Mouse (Mus musculus) frontal cortex, postnatal 36 days (tissue): ENCODE results near the gene Trio.

Source experiments
- DNase-seq, 2 experiments: peaks; one replicate each; pipeline ENCODE4 v3.0.0; 2022; ENCODE audit warnings: low spot score in 2 of 2

Gene Trio

DNA sequence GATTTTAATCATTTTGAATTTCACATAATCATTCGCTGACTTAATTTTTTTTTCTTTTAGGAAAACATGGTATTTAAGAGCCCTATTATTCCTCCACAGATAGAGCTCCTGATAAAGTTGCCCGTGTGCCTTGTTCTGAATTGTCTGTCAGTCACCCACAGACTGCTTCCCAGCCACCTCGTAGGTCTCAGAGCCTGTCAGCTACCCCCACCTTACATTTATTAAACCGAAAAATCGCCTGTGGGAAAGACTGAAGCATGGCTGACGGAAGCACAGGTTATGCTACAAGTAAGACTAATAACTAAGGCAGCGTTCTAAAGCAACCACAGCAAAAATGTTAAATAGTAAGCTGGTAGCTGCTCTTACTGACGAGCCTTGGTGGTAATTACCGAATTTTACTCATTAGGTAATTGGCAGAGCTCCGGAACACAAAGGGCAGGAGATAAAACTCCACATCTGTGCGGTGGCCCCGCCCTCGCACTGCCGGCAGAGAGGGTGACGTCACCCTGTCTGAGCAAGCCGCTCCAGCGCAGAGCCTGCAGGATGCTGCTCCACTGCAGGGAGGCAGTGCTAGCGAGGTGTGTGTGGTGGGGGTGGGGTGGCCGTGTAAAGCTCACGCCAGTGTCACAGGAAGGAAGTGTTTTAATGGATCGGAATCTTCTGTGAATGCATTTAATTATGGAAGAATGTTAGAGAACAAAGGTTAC, 102.2 kb downstream of the Trio start:
- peak; percentile 72 to 74 for DNase-seq

DNA sequence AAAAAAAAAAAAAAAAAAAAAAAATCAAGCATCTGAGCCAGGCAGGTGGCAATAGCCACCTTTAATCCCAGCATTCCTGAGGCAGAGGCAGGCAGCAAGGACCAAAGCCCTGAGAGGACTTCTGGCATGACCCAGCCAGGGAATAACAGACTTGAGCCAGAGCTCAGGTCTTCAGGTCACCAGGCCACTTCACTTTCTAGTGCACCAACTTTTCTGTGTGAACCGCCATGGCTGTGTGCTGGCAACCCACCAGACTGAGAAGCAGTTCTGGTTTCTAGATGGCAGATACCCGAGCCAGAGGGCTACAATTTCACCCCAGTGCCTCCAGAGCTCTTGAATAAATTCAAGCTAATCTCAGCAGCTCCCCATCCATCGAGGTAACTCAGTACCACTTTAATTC, 104.9 kb downstream of the Trio start:
- DNase-seq: no peak

GRCm38 (mm10) chr15:27919540-27919939, 106.1 kb downstream of the Trio start:
- DNase-seq: no peak

GRCm38 (mm10) chr15:27918798-27919197, 106.8 kb downstream of the Trio start:
- no peak for DNase-seq

GRCm38 (mm10) chr15:27916204-27916603, 109.4 kb downstream of the Trio start:
- no peak for DNase-seq

- no peak for DNase-seq
Measured at GRCm38 (mm10) chr15:27913013-27913412, 112.6 kb downstream of the Trio start.

DNA sequence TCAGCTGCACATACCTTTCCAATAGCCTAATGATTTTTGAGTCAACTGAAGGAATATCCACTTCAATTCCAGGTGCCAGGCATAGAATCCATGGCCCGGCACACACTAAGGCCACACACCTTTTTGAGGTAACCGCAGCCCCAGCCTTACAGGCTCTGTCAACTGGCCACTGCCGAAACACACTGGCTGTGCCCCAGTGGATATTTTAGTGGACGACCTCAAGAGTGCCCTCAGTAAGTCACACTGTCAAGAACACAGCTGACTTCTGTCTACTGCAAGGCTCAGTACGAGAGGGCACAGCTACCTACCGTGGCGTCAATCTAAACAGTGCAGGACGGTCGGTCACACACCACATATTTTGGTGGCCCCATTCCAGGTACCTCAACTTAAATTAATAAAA, 114.5 kb downstream of the Trio start:
- no peak for DNase-seq

GRCm38 (mm10) chr15:27910179-27910578, 115.5 kb downstream of the Trio start:
- DNase-seq: no peak

DNA sequence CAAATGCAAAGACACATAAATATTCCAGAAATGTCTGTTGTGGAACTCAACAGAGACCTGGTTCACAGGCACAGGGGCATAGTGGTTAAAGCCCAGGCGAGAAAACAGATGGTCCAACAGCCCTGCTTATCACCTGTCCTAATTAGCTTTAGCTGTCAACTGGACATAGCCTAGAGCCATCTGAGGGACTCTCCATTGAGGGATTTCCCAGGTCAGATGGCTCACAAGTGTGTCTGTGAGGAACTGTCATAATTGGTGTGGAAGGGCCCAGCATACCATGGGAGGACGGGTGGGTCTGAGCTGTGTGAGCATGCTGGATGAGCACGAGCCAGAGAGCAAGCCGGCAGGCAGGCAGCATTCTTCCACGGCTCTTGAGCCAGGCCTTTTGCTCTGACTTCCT, 118.0 kb downstream of the Trio start:
- no peak for DNase-seq

GRCm38 (mm10) chr15:27906409-27906808, 119.2 kb downstream of the Trio start:
- no peak for DNase-seq

DNA sequence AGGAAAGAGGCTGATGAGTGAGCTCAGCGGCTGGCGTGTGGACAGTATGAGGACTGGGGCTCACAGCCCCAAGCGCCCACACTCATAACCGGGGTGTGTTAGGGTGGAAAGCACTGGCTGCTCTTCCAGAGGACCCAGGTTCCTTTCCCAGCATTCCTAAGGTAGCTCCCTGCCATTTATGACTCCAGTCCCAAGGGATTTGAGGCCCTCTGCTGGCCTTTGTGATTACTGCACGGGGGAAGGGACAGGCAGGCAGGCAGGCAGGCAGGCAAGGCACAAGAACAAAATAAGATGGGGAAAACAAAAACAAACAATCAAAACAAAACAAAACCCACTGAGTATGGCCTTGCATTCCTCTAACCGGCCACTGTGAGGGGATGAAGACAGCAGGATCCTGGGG, 120.3 kb downstream of the Trio start:
- DNase-seq: peak in 1 of 2 experiments; percentile 67

DNA sequence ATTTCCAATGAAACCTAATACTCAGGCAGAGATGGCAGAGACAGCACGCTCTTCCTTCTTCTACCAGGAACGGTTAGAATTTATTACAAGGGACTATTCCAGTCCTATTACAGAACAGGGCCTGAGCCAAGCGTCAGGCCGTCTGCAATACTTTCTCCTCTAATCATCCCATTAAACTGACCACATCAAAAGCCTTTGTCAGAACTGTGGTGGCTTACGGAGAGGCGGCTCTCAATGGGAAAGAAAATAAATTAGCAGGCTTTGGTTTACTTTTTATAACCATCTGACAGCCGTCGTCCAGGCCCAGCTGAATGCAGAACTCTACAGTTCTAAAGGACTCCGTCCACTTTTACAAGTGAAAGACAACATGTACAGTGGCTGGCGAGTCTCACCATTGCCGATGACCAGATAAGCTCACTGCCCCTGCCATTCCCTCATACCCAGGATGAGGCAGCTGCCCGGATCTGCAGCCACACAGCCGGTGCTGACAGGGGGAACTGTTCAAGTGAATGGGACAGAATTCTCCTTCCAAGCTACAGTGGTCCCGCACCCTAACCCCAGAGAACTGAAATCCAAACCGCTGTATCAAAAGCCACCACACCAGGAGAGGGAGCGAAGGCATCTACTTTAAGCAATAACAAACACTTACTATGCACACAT, 121.2 kb downstream of the Trio start:
- no peak for DNase-seq

DNA sequence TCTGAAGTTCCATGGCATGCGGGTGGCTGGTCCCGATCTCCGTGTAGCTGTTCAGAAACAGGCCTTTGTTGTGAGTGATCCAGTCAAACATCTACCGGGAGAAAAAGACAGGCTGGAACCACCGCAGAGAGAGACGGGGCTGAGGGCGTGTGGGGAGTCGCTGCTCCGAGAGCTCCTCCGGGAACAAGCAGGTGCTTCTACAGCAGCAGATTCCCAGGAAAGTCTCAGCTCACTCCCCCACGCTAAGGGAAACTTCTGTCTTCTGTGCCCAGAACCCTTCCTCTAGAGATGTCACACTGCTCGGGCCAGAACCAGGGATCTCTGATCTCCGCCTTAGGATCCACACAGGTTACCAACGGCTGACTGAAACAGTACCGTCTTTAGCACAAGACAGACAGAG, 124.4 kb downstream of the Trio start:
- DNase-seq: no peak

GRCm38 (mm10) chr15:27898795-27899406, 126.7 kb downstream of the Trio start:
- no peak for DNase-seq

DNA sequence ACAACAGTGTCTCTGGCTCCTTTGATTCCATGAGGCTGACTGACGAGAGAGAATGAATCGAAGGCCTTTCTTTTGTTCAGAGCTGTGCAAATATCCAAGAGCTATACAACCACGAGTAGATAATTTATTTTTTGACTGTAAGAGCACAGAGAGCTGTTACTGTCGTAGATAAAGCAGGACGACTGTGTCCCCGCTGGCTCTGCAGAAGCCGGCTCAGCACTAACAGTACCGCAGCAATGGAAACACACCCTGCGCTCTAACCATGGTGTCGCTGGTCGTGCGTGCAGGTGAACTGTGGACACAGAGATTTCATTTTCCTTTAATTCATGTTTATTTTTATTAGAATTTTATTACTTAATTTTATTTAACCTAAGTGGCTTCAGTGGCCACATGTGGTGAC, 131.5 kb downstream of the Trio start:
- no peak for DNase-seq

DNA sequence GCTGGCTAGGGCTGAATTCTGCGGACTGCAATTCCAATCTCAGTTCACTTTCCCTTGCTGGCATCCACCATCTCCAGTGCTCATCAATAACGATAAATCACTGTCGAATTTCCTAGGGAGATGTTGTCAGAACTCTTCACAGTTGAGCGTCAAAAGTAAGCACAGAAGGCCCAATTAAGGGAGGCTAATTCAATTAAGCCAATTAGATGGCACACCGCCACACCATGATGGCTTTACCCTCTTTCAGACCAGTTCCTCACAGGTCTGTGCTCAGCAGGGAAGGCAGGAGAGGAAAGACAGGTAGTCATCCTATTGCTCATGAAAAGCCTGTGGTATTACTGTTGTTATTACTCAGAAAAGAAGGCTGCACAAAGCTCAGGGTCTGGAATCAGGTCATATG, 133.6 kb downstream of the Trio start:
- DNase-seq: no peak

- DNase-seq: no peak
Measured at GRCm38 (mm10) chr15:27890666-27891065, 135.0 kb downstream of the Trio start.

DNA sequence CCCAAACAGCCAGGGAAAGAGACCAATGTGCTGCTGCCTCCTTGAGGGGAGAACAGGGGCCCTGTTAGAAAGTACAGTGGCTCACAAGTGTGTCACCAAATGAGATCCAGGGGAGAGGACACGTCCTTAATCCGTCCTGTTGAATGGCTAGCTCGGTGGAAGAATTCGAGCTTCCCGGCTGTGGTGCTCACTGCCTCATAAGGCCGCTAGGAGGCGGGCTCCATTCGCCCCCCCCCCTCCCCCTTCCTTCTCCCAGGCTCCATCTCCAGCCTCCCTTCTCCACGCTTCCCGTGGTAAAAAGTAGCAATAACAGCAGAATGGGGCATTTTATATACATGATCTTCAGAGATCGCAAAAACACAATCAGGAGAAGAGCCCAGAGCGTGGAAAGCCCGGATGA, 137.5 kb downstream of the Trio start:
- DNase-seq: no peak

- no peak for DNase-seq
Measured at GRCm38 (mm10) chr15:27886992-27887391, 138.7 kb downstream of the Trio start.

GRCm38 (mm10) chr15:27884347-27885250, 141.0 kb downstream of the Trio start:
- DNase-seq: peak; percentile 79 to 85

DNA sequence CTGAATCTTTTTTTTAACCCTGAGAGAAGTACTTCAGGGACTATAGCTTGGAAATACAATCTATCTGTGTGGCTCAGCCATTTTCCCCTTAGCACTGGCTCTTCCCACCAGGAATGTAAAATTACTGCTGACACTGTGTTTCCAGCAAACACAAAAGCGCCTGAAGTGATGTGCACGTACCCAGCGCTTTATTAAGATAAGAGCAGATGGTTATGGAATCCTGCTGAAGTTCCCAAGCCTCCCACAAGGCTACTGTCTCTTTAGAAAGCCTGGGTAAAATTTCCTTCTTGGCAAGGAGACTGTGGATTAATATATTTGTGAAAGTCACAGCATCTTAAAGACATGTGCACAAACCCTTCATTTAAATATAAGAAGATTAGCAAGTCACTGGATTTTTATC, 141.8 kb downstream of the Trio start:
- DNase-seq: peak in 1 of 2 experiments; percentile 63

GRCm38 (mm10) chr15:27882898-27883297, 142.8 kb downstream of the Trio start:
- DNase-seq: no peak
